Mouse (Mus musculus) E14TG2a.4 (cell line): ENCODE measurements around the gene Brpf3.

Experiments
- CTCF ChIP-seq: conservative IDR thresholded peaks from 2 replicates; pipeline ENCODE4 v1.5.1; 2014; ENCODE audit warnings: low read length
- POU5F1 ChIP-seq: IDR thresholded peaks from 2 replicates; pipeline ENCODE4 v1.6.1; 2014; ENCODE audit warnings: low read length, borderline replicate concordance

DNA sequence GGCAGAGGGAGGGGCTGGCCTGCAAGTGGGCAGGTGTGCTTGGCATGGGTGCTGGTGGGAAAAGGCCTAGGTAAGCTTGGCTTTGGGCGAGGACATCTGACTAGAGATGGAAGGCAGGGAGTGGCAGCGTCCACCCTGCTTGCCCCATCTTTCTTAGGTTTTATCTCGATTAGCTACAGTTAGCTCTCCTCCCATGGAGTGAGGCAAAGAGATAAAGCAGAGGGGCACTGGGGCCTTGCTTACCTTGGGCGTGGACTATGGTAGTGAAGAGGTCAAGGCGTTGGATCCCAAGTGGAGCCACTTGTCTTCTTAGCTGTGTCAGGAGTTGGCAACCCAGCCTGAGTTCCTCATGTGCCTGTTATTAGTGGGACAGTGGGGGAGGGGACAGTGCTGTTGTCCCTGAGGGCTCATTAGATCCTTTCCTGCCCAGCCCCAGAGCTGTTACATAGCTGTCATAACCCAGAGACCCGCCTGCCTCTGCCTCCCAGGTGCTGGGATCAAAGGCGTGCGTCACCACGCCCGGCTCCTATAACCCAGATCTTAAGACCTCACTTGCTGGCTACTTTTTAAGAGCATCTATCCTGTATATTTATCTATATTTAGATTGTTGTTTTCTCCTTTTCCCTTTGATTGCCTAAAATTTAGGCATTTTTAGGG, 8.4 kb downstream of the Brpf3 start:
- TF ChIP-seq CTCF = no peak
- TF ChIP-seq POU5F1 = no peak
